Mouse (Mus musculus) urinary bladder, postnatal 4 days (tissue): ENCODE measurements around the gene Ubtd2.

Experiments
- DNase-seq, 2 experiments: peaks; one replicate each; pipeline ENCODE4 v3.0.0; 2021 to 2022; ENCODE audit warnings: low spot score in 2 of 2

Ubtd2 gene

DNA sequence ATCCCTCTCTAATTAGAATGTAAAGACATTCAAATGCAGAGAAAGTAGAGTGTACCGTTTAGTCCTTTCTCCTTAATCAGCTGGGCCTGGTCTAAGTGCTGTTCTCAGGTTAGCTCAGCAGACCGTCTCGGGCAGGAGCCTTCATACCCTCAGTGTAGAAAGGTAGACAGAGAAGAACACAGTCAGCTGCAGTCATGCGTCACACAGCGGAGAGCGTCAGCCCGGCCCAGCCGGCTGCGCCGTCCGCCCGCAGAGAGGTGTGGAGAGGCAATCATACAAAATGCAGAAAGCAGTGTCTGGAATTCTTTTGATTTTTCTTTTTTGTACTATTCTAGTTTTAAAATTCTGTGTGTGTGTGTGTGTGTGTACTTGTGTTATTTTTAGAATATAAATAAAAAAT, 90.4 kb downstream of the Ubtd2 start:
- no peak for DNase-seq

DNA sequence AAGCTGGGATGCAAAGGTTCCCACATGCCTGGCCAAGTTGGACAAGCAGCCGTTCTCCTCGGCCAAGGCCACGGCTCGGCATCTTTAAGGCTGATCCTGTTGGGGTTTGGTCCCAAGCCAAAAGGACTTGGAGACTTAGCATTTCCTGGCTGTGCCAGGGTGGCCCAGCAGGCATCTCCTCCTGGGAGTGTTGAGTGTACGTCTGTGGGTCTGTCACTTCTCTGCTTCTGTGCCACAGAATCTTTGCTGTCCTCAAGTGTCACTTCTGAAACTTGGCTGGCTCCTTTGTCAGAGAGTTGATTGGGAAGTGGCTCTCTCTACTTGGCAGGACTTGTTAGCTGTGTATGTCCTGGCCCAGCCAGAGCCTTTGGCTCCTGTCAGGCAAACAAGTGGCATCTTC, 91.3 kb downstream of the Ubtd2 start:
- DNase-seq, result no peak

DNA sequence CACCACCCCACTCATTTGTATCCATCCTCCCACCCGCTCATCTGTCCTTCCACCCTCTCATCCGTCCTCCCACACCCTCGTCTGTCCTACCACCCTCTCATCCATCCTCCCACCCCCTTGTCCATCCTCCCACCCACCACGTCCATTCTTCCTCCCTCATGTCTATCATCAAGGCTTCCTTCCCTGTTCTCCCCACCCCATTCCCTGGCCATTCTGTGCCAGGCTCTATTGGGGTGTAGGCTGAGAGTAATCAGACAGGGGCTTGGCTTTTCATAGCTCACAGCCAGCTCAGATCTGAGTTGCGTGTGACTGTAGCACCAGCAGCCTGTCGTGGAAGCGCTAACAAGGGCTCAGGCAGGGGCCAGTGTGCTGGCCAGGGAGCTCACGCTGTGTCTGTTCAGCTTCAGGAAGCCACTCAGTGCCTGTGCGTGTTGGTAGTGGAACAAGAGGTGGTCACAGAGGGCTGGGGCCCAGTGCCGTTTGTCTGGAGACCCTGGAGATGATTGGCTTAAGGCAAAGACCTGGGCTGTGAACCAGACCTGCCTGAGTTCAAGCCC, 92.3 kb downstream of the Ubtd2 start:
- no peak for DNase-seq

DNA sequence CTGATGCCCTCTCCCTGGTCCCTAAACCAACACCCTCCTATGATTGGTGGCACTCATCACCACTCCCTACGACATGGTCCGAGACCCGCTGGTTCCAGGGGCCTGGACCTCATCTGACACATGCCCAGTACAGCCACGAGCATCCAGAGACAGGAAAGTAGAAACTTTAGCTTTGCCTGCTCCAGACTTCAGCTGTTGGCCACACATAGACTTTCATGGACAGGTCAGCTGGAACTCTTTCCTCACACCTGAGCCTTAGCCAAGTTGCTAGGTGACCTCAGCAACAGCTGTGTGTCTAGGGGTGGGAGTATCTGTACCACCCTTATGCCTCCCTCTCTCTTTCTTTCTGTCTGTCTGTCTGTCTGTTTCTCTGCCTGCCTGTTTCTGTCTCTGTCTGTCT, 93.1 kb downstream of the Ubtd2 start:
- no peak for DNase-seq

DNA sequence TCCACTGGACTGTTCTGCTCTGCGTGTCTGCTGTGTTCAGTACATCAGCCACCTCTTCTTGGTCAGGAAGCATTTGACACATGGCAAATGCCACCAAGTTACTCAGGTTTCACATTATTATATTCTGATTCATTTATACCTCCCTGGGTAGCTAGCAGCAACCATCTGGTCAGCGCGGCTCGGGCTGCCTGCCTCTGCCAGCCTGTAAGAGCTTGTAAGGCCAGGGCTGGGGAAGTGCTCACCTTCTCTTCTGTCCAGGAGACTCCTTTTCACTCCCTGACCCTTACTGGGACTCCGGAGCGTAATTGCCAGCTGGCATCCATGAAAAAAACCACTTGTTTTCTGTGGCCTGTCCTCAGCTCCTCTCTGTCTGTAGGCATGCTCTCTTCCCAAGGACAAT, 94.1 kb downstream of the Ubtd2 start:
- no peak for DNase-seq

DNA sequence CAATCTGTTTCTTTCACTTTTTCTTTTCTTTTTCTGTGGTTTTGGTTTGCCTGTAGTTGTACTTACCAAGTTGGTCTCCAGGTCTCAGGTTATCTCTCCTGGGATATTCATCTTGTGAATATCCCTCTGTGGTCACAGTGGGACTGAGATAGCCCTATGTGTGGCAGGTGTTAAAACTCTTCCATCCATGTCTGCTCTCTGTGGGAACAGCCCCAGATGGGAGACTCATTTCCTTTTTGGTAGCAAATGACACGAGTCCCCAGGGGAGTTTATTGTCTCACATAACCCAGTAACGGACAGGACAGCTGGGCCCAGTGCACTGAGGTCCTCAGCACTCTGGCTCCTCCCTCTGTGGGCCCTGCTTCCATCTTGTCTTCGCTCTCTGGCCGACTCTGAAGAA, 94.9 kb downstream of the Ubtd2 start:
- no peak for DNase-seq

DNA sequence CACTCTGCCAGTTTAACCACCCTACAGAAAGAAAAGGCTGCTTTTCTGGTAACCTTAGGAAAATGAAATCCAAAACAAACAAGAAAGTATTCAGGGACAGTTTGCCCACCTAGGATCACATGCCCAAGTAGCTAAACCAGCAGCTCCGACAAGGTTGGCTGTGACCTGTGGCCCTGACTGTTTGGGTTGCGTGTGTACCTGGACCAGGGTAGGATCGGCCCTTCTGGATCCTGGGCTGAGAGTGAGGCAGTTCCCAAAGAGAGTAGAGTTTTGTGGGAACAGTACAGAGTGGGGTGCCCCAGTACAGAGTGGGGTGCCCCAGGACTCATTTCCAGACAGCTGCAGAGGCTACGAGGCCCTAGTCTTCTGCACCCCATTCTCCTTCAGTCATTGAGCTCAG, 95.9 kb downstream of the Ubtd2 start:
- DNase-seq, result no peak

DNA sequence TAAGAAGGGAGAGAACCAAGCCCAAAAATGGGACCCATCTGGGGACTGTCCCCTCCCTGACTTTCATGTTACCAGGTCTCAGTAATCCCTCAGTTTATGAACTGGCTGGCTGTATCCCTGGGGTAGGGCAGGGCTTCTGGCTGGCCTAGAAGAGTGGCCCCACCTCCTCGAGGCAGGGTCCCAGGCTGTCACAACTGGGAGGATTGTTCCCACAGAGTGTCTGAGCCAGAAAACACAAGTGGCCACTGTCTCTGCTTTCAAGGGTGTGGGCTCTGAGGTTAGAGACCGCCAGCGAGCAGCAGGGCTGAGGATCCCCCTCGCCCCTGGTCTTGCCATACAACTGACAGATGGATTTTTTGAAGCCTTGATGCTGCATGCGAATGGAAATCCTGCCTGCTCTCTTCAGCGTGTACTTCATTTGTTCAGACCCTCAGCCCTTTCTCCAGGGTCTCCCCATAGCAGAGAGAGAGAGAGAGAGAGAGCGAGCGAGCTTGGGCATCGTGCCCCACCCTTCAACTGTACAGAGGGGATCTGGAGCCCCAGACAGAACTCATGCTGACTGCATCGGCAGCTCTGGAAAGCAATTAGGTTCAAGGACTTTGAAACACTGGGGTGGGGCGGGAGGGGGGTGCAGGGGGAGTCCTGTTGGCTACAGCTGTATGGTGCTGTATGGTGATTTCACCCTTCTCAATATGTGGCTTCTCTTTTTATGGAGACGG, 96.6 kb downstream of the Ubtd2 start:
- DNase-seq, result no peak

DNA sequence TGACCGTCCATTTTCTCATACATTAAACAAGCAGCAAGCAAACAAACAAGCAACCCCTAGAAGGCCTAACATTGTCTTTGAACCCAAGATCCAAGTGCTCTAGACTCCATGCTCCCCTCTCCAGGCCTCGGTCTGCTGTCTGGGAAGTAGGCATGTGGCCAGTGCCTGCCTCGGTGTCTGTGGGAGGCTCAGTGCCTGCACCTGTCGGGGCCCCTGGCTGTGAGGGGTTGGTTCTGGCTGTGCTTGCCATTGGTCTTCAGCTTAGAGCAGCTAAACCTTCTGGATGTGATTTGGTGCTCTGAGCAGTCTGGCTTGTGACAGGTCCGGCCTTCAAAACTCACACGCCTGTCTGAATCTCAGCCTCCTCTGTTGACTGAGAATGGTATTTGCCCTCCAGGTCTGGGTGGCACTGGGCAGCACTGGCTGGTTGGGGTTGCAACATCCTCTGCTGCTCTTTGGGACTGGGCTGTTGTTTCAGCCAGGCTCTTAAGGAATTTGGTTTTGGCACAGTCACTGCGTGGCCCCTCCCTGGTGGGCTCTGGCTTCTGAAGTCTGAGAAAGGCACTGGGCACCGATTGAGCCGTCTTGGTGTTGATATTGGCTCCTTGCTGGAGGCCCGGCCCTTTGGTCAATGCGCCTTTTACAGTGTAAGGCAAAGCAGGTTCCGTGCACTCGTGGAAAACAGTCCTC, 97.4 kb downstream of the Ubtd2 start:
- DNase-seq, result no peak

DNA sequence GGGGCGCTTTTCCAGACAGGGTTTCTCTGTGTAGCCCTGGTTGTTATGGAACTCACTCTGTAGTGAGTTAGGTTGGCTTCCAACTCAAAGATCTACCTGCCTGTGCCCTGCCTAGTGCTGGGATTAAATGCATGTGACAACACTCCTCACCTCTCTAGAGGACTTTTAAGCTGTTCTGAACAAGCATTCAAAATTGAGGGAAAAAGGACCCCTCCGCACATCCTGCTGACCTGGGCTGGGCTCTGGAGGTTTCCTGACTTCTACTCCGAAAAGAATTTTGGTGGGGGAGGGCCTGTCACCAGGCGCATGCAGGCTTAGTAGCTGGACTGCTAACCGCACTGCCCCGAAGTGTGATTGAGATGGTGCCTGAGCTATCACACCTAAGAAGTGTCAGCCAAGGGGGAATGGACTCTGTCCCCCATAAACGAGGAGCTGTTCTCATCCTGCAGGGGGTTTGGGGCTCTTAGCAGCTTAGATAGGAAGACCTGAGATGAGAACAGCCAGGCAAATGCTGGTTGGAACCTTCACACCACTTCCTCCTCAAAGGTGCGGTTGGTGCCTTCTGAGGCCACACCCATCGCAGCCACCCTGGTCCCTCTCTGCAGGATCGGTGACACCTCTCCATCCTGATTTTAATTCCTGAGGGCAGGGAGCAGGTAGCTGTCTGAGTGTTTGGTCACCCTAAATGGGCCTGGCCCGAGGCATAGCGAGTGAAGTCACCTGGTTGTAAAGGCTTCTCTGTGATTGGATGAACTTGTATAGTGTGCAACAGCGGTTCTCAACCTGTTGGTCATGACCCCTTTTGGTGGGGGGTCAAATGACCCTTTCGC, 98.4 kb downstream of the Ubtd2 start:
- DNase-seq, result no peak

DNA sequence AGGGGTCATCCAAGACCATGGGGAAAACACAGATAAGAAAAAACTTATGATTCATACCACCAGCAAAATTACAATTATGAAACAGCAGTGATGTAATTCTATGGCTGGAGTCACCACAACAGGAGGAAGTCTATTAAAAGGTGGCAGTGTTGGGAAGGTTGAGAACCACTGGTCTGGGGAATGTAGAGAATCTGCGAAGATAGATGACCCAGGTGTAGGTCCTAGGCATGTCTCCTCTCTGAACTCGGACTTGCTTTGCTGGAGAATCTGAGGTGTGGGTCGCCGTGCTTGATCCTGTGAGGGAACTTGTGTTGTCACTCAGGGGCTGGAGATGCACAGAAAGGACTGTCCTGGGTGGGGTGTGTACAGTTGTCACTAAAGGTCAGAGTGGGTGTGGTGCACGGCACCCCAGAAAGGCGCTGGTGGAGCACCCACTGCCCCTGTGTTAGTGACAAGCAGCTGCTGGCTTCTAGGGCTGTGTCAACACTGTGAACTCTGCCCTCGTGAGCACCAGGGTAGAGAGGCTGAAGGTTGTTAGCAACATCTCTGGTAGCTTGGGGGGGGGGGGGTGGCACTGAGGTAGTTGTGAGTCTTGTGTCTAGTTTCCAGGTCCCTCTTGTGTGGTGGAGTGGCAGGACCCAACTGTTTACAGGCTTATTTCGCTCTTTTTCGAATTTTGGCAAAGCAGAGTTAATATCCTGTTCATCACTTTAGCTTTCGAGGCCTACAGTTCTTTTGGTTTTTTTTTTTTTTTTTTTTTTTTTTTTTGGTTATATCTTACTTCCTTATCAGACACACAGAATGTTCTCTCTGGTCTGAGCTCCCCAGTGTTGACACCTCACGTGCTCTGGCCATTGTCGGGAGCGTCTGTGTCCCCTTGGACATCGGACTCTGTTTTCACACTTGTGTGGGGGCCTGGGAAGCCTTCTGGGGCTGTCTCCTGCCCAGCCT, 99.2 kb downstream of the Ubtd2 start:
- no peak for DNase-seq

DNA sequence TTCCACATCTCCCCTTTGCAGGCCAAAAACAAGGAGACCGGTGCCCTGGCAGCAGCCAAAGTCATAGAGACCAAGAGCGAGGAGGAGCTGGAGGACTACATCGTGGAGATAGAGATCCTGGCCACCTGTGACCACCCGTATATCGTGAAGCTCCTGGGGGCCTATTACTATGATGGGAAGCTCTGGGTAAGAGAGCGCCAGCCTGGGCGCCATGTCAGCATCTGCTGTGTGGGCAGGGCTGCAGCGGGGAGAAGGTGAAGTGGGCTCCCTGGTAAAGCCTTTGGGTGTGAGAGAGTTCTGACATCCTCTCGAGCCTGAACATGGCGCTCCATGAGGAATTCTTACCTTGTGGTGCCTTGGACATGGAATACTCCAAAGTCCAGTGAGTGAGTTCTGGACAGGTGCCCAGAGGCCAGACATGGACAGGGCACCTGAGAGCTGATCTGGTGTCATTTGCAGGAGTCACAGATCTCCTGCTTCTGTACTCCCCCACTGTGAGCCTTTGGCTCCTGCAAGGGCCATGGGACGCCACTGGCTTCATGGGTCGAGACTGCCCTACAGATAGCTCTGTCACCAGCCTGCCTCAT, 100.0 kb downstream of the Ubtd2 start:
- no peak for DNase-seq

DNA sequence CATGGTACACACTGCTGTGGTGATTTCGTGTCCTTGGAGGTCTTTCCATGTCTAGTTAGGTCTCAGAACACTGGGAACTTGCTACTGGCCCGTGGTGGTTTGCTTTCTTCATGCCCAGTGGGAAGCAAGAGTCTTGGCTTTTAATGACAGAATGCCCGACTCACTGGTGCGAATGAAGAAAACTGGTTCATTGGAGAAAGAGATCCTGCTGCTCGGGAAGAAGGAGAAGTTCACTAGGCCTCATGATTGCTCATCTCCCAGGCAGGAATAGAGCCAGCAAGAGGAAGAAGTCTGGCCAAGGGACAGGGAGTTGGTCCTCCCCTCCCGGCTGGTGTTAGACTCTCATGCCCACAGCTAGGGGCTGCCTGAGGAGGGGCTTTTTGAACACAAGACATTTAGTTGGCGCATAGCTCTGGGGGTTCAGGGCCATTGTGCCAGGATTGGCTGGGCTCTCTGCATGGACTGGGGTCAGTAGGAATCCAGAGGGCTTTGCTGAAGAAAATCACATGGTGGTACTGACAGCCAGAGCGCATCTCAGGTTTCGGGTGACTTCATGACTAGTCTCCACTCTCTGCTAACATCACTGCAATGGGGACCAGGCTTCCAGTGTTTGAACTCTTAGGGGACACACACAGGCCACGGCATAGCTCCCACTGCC, 101.3 kb downstream of the Ubtd2 start:
- no peak for DNase-seq

DNA sequence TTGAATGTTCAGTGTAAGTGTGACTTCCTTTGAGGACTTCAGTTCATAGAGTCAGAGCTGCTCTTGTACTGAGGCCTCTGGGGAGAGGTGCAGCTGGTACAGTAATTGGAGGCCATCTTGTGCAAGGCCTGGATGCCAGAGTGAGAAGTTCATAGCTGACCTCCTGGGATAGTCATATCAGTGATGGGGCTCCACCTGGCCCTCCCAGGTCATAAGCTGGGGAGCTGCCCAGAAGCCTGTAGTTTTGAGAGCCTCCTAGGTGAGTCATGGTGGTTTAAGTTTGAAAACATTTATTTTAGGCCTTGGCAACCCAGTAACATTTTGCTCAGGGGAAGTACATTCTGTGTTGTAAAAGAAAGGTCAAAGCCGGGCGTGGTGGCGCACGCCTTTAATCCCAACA, 102.9 kb downstream of the Ubtd2 start:
- no peak for DNase-seq

DNA sequence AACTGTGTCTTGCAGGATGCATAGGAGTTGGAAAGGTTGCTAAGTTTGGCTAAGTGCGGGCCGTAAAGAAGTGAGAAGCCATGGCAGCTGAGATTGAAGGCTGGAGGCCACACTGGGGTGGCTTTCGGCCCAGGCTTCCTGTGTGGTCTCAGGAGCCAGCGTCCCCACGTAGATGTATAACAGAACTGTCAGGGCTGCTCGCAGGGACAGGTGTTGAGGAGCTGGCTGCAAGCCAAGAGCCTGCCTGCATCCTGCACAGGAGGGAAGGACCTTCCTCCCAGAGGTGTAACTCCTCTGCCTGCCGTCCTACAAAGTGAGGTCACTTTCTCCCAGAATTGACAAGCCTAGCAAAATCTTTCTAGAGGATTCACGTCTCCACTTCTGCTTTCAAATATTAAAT, 103.5 kb downstream of the Ubtd2 start:
- no peak for DNase-seq

DNA sequence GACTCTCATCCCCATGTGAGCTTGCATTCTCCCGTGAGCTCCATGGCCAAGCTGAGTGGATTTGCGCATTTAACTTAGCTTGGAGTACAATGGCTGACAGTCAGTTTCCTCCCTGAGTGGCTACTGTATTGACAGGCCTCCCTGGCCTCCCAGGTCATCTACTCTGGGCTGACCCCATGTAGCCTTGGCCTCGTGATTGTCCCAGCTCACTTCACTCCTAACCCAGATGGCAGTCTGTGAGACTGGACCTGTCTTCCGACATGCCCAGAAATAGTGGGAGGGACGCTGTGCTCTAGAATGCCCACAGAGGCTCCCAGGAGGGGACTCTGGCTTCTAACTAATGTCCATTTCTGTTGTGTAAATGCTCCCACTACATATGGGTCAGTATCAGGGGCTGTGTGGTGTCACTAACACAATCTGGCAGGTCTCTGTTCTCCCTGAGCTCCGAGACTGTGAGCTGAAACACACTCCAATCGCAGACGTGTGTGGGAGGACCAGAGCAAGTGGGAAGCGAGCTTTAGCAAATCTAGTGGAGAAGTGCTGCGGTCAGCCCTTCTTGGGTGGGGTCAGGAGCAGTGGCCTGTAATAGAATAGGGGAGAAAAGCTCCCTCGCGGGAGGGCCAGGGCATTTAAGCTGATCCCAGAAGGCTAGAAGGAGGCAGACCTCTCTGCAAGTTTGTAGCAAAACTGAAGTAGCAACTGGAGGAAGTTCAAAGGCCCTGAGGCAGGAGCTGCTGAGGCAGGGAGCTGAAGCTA, 105.0 kb downstream of the Ubtd2 start:
- no peak for DNase-seq

DNA sequence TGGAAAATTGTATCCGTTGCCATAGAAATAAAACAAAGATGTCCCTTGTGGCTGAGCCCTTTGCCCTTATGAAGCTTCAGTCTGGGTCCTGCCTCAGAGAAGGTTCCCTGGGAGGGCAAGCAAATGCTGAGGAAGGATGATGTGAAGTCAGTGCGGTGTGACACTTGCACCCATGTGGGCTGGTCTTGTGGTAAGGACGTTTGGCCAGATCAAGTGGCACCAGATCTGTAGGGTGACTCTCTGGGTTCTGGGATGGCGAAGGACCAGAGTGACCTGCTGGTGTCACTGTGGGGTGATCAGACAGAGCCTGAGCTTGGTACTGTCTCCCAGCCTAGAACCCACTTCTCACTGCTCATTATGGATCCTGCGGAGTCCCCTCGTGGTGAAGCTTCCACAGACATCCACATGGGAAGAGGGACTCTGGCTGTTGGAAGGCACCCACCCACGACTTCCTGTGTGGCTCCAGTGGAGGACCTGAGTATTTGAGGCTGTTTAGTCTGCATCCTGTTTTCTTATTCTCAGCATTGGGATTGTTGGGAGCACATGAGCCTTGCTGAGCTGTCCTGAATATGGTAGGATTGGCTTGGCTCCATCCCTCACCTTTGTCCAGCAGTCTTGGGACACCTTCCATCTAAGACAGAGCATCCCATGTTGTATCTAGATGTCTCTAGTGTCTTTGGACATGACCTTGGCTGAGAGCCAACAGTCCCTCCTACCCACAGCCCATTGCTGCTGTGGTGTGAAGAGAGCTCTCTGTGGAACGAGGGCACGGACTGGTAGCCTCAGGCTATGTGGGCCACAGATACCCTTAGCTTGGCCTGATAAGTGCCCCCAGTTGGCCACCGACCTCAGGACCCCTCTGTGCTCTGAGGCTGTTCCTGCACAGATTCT, 106.5 kb downstream of the Ubtd2 start:
- DNase-seq, result no peak

DNA sequence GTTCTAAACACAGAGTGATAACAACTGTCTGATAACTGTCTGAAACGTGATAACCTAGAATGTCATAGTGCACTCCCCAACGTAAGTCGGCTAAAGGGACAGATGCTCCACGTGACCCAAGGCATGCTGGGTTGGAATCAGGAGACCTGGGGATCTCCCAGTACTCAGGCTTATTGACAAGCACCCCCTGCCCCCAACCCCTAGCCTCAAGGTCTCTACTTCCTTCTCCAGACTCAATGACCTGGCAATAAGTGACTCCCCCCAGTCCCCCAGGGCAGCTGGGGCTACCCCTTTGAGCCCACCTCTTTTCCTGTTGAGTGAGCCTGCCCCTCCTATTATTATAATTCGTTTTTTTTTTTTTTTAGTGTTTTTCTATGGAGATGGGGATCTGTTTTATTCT, 107.5 kb downstream of the Ubtd2 start:
- no peak for DNase-seq

DNA sequence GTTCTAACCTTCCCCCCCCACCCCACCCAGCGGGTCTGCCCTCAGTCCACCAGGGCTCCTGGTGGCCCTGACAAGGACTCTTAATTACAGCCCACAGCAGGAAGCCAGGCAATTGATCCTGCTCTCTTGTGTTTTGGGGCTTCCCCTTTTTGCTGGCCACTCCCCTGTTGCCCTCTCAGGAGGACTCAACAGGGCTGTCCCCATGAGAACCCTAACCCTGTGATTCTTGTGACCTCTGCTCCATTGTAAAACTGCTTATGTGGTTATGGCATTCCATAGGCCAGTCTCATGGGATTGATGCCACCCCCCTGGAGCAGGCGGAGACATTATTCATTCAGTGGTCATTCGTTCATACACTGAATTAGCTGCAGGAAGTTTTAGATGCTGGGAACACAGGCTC, 108.5 kb downstream of the Ubtd2 start:
- DNase-seq, result no peak
